Mouse (Mus musculus) erythroblast, embryonic 14.5 days (primary cell): ENCODE measurements around the gene Hs3st6.
"Not testable (repeated sequence)": the region's sequence is repeated elsewhere in the genome, so short reads cannot be mapped to it uniquely, and the experiment has no call there.

Experiments used
- GATA1 ChIP-seq: IDR thresholded peaks from 2 replicates; pipeline ENCODE4 v1.6.1; 2012; ENCODE audit warnings: low read length, inconsistent platforms, mixed read lengths
- TAL1 ChIP-seq: IDR thresholded peaks from 3 replicates; pipeline ENCODE4 v1.6.1; 2012; ENCODE audit warnings: low read length, inconsistent platforms, mixed read lengths

GRCm38 (mm10) chr17:24718938-24719337 lies 33.9 kb upstream of the Hs3st6 start:
- not testable (repeated sequence) for TF ChIP-seq GATA1, TAL1
